Mouse (Mus musculus) urinary bladder, postnatal 36 days (tissue): ENCODE measurements around the gene Lcp2.
"Not testable (repeated sequence)": the region's sequence is repeated elsewhere in the genome, so short reads cannot be mapped to it uniquely, and the experiment has no call there.

ENCODE experiments used
- DNase-seq, 2 experiments: peaks; one replicate each; pipeline ENCODE4 v3.0.0; 2022; ENCODE audit warnings: low spot score in 2 of 2, mixed read lengths in 1 of 2

Lcp2 gene

GRCm38 (mm10) chr11:34086164-34086751 is 39.5 kb downstream of the Lcp2 start:
- DNase-seq = no peak

GRCm38 (mm10) chr11:34087064-34087463 is 40.3 kb downstream of the Lcp2 start:
- DNase-seq = no peak

GRCm38 (mm10) chr11:34098422-34098821 is 51.7 kb downstream of the Lcp2 start, which contains the start of gene 4930469K13Rik:
Gene 4930469K13Rik, minus strand, starts transcription at chr11:34098554.
- DNase-seq = no peak

GRCm38 (mm10) chr11:34101827-34102226 is 55.1 kb downstream of the Lcp2 start:
- no peak for DNase-seq

GRCm38 (mm10) chr11:34104919-34105318 is 58.2 kb downstream of the Lcp2 start:
- no peak for DNase-seq

- no peak for DNase-seq
These were observed 62.5 kb downstream of the Lcp2 start for GRCm38 (mm10) chr11:34109260-34109659.

GRCm38 (mm10) chr11:34111940-34112339 is 65.2 kb downstream of the Lcp2 start:
- DNase-seq = no peak

GRCm38 (mm10) chr11:34112781-34113380 is 66.2 kb downstream of the Lcp2 start:
- DNase-seq = no peak

- DNase-seq = no peak
These were observed 67.0 kb downstream of the Lcp2 start for GRCm38 (mm10) chr11:34113760-34114159.

GRCm38 (mm10) chr11:34116572-34117135 is 69.9 kb downstream of the Lcp2 start:
- DNase-seq = no peak

- no peak for DNase-seq
These were observed 70.9 kb downstream of the Lcp2 start for GRCm38 (mm10) chr11:34117581-34117980.

GRCm38 (mm10) chr11:34118319-34118718 is 71.6 kb downstream of the Lcp2 start:
- no peak for DNase-seq

- DNase-seq = peak in 1 of 2 experiments; percentile 2
These were observed 76.4 kb downstream of the Lcp2 start for GRCm38 (mm10) chr11:34123147-34123546.

GRCm38 (mm10) chr11:34124852-34125251 is 78.1 kb downstream of the Lcp2 start:
- DNase-seq = no peak

GRCm38 (mm10) chr11:34125727-34126126 is 79.0 kb downstream of the Lcp2 start:
- DNase-seq = not testable (repeated sequence)

GRCm38 (mm10) chr11:34128412-34128811 is 81.7 kb downstream of the Lcp2 start:
- no peak for DNase-seq

- no peak for DNase-seq
These were observed 92.6 kb downstream of the Lcp2 start for GRCm38 (mm10) chr11:34139296-34139695.
